Mouse (Mus musculus) CH12.LX (cell line): Measurements from ENCODE around the gene Metap1. TPM values are rescaled to one million over a fixed set of nuclear protein-coding genes. Genes with fewer than 3 reads are reported as not detected.

Source experiments
- DNase-seq: peaks from one replicate; pipeline ENCODE4 v3.0.0-alpha.2; 2013; ENCODE audit errors: extremely low read depth
- H3K27ac ChIP-seq: 2 replicates; pipeline ENCODE4 v1.5.1; 2012; ENCODE audit warnings: low read depth, mild to moderate bottlenecking, control low read depth, moderate library complexity; ENCODE audit not compliant: insufficient read depth
- H3K27me3 ChIP-seq: replicated peaks from 2 replicates; pipeline ENCODE3; 2012; ENCODE audit warnings: inconsistent platforms
- H3K36me3 ChIP-seq, 2 experiments: replicated peaks in 1 of 2; 2 replicates each; pipeline versions ENCODE3 to v1.6.1; 2012; ENCODE audit warnings: inconsistent platforms in 1 of 2, low read length in 1 of 2, mild to moderate bottlenecking in 1 of 2, mixed read lengths in 1 of 2, moderate library complexity in 1 of 2; ENCODE audit not compliant: control insufficient read depth in 1 of 2, insufficient read depth in 1 of 2
- H3K4me1 ChIP-seq, 2 experiments: 2 replicates each; pipeline ENCODE4 v1.6.1; 2012; ENCODE audit warnings: inconsistent platforms in 1 of 2, moderate library complexity in 1 of 2; ENCODE audit not compliant: insufficient read depth in 2 of 2, control insufficient read depth in 1 of 2
- H3K4me2 ChIP-seq: 2 replicates; pipeline ENCODE4 v1.6.1; 2012; ENCODE audit warnings: low read depth, mild to moderate bottlenecking, control low read depth; ENCODE audit not compliant: poor library complexity, insufficient read depth, severe bottlenecking
- H3K4me3 ChIP-seq, 3 experiments: fragments of 150-350 bp in 1 of 3; sonication (generic) in 1 of 3; replicated peaks in 1 of 3; 2 replicates each; pipeline versions ENCODE3 to v1.5.1; 2011 to 2012; ENCODE audit warnings: low read depth in 2 of 3, low read length in 2 of 3, mild to moderate bottlenecking in 2 of 3, moderate library complexity in 2 of 3, control low read depth in 1 of 3, improper control_type of control experiment in 1 of 3, inconsistent platforms in 1 of 3, mixed read lengths in 1 of 3; ENCODE audit not compliant: poor library complexity in 1 of 3
- H3K79me2 ChIP-seq: replicated peaks from 2 replicates; pipeline ENCODE4 v1.6.1; 2012; ENCODE audit warnings: mild to moderate bottlenecking, moderate library complexity; ENCODE audit not compliant: control insufficient read depth, poor library complexity, insufficient read depth, severe bottlenecking; ENCODE audit errors: extremely low read depth
- H3K9ac ChIP-seq: 2 replicates; pipeline ENCODE4 v1.6.1; 2012; ENCODE audit warnings: low read depth, mild to moderate bottlenecking, control low read depth, moderate library complexity; ENCODE audit not compliant: insufficient read depth
- H3K9me3 ChIP-seq: replicated peaks from 2 replicates; pipeline ENCODE3; 2012; ENCODE audit warnings: low read length, inconsistent platforms, mixed read lengths
- CHD1 ChIP-seq: IDR thresholded peaks from 2 replicates; pipeline ENCODE4 v1.6.1; 2012; ENCODE audit warnings: low read depth, low read length, improper control_type of control experiment, inconsistent platforms
- CTCF ChIP-seq, 2 experiments: IDR thresholded peaks in 1 of 2; conservative IDR thresholded peaks in 1 of 2; 2 replicates each; pipeline ENCODE4 v1.5.1; 2011 to 2012; ENCODE audit warnings: low read depth in 2 of 2, low read length in 2 of 2, improper control_type of control experiment in 1 of 2, inconsistent platforms in 1 of 2, mild to moderate bottlenecking in 1 of 2, moderate library complexity in 1 of 2
- E2F4 ChIP-seq: IDR thresholded peaks from 2 replicates; pipeline ENCODE4 v1.6.1; 2011; ENCODE audit warnings: low read depth, low read length, improper control_type of control experiment; ENCODE audit not compliant: insufficient replicate concordance
- ELF1 ChIP-seq: IDR thresholded peaks from 2 replicates; pipeline ENCODE4 v1.6.1; 2014; ENCODE audit warnings: low read depth, mild to moderate bottlenecking, inconsistent platforms, low read length, improper control_type of control experiment
- EP300 ChIP-seq: IDR thresholded peaks from 2 replicates; pipeline ENCODE4 v1.6.1; 2011; ENCODE audit warnings: low read length, improper control_type of control experiment
- HCFC1 ChIP-seq: IDR thresholded peaks from 2 replicates; pipeline ENCODE4 v1.6.1; 2012; ENCODE audit warnings: low read depth, mild to moderate bottlenecking, inconsistent platforms, low read length, improper control_type of control experiment
- JUN ChIP-seq: IDR thresholded peaks from 2 replicates; pipeline ENCODE4 v1.6.1; 2011; ENCODE audit warnings: low read depth, mild to moderate bottlenecking, low read length, improper control_type of control experiment, moderate library complexity; ENCODE audit not compliant: insufficient read depth
- JUND ChIP-seq: conservative IDR thresholded peaks from 2 replicates; pipeline ENCODE4 v1.6.1; 2011; ENCODE audit warnings: low read depth, low read length, improper control_type of control experiment
- KAT2A ChIP-seq: IDR thresholded peaks from 2 replicates; pipeline ENCODE4 v1.6.1; 2012; ENCODE audit warnings: low read length, improper control_type of control experiment, inconsistent platforms; ENCODE audit not compliant: insufficient replicate concordance
- MAFK ChIP-seq: IDR thresholded peaks from 2 replicates; pipeline ENCODE4 v1.6.1; 2011; ENCODE audit warnings: low read length, improper control_type of control experiment; ENCODE audit not compliant: insufficient replicate concordance
- MYC ChIP-seq: IDR thresholded peaks from 2 replicates; pipeline ENCODE4 v1.6.1; 2011; ENCODE audit warnings: low read depth, mild to moderate bottlenecking, improper control_type of control experiment, low read length
- NRF1 ChIP-seq: IDR thresholded peaks from 2 replicates; pipeline ENCODE4 v1.6.1; 2014; ENCODE audit warnings: low read depth, mild to moderate bottlenecking, inconsistent platforms, low read length, improper control_type of control experiment, moderate library complexity
- POLR2AphosphoS2 ChIP-seq: IDR thresholded peaks from 2 replicates; pipeline ENCODE4 v1.6.1; 2011; ENCODE audit warnings: low read depth, low read length, improper control_type of control experiment
- RAD21 ChIP-seq: IDR thresholded peaks from 2 replicates; pipeline ENCODE4 v1.6.1; 2011; ENCODE audit warnings: low read depth, mild to moderate bottlenecking, low read length, improper control_type of control experiment, moderate library complexity
- SMC3 ChIP-seq: IDR thresholded peaks from 2 replicates; pipeline ENCODE4 v1.6.1; 2011; ENCODE audit warnings: low read depth, low read length, improper control_type of control experiment
- TBP ChIP-seq: conservative IDR thresholded peaks from 2 replicates; pipeline ENCODE4 v1.6.1; 2011; ENCODE audit warnings: low read depth, low read length, improper control_type of control experiment
- TCF12 ChIP-seq: IDR thresholded peaks from 2 replicates; pipeline ENCODE4 v1.6.1; 2014; ENCODE audit warnings: low read depth, mild to moderate bottlenecking, inconsistent platforms, low read length, improper control_type of control experiment
- USF1 ChIP-seq: IDR thresholded peaks from 2 replicates; pipeline ENCODE4 v1.6.1; 2014; ENCODE audit warnings: low read depth, mild to moderate bottlenecking, inconsistent platforms, low read length, improper control_type of control experiment
- ZC3H11A ChIP-seq: IDR thresholded peaks from 2 replicates; pipeline ENCODE4 v1.6.1; 2012; ENCODE audit warnings: low read depth, mild to moderate bottlenecking, inconsistent platforms, low read length, improper control_type of control experiment
- ZKSCAN1 ChIP-seq: IDR thresholded peaks from 2 replicates; pipeline ENCODE4 v1.6.1; 2012; ENCODE audit warnings: low read depth, inconsistent platforms, low read length, improper control_type of control experiment, borderline replicate concordance
- ZMIZ1 ChIP-seq: IDR thresholded peaks from 2 replicates; pipeline ENCODE4 v1.6.1; 2012; ENCODE audit warnings: low read depth, mild to moderate bottlenecking, inconsistent platforms, low read length, improper control_type of control experiment
- ZNF384 ChIP-seq: IDR thresholded peaks from 2 replicates; pipeline ENCODE4 v1.6.1; 2012; ENCODE audit warnings: low read depth, low read length, improper control_type of control experiment, inconsistent platforms
- dilution Hi-C: fragments of 300-500 bp; cut with MboI; formaldehyde crosslinking; loops from 2 replicates; pipeline ENCODE4 v1.14.3; 2020; ENCODE audit warnings: low sequenced_read_pairs; ENCODE audit not compliant: extremely low pct_unique_long_range_greater_than_20kb, extremely low pct_ligation_motif_present
- in situ Hi-C: fragments of 300-500 bp; cut with MboI; formaldehyde crosslinking; loops from 3 replicates; pipeline ENCODE4 v1.14.3; 2019; ENCODE audit warnings: low sequenced_read_pairs, low pct_ligation_motif_present, low pct_unique_long_range_greater_than_20kb, mixed read lengths
- polyA plus RNA-seq: library from polyadenylated mRNA; unstranded; fragments of >175 nt; gene quantifications from 2 replicates; pipeline ENCODE4 v1.2.1, GENCODE M21; 2012; ENCODE audit warnings: low read depth; ENCODE audit not compliant: insufficient read length
- total RNA-seq, 2 experiments: library from RNA; depleted of rRNA; stranded (reverse); fragments of 300-350 nt in 1 of 2; fragments of >200 nt in 1 of 2; gene quantifications; 2 replicates each; pipeline ENCODE4 v1.2.3; 2012 to 2014

Gene Metap1
- total and polyA plus RNA-seq, 3 experiments = 77.9 to 163 (median 143) TPM

DNA sequence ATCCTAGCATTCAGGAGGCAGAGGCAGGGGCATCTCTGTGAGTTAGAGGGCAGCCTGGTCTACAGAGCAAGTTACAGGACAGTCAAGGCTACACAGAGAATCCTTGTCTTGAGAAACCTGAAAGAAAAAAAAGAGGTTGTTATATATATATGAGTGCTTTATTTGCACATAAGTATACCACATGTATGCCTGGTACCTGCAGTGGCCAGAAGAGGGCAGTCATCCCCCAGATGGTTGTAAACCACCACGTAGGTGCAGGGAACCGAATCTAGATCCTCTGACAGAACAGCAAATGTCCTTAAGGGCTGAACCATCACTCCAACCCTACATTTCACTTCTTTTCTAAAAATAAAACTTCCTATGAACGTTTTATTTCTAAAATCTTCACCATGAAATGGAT, 28.6 kb upstream of the Metap1 start (continued):
- no peak for TF ChIP-seq ZC3H11A
- peak; percentile 29; the same call in 1 of the 2 replicates for TF ChIP-seq JUND
- no peak for TF ChIP-seq NRF1
- no peak for TF ChIP-seq CHD1
- TF ChIP-seq MAFK = no peak
- no peak for TF ChIP-seq TCF12
- no peak for TF ChIP-seq JUN
- no peak for TF ChIP-seq TBP

DNA sequence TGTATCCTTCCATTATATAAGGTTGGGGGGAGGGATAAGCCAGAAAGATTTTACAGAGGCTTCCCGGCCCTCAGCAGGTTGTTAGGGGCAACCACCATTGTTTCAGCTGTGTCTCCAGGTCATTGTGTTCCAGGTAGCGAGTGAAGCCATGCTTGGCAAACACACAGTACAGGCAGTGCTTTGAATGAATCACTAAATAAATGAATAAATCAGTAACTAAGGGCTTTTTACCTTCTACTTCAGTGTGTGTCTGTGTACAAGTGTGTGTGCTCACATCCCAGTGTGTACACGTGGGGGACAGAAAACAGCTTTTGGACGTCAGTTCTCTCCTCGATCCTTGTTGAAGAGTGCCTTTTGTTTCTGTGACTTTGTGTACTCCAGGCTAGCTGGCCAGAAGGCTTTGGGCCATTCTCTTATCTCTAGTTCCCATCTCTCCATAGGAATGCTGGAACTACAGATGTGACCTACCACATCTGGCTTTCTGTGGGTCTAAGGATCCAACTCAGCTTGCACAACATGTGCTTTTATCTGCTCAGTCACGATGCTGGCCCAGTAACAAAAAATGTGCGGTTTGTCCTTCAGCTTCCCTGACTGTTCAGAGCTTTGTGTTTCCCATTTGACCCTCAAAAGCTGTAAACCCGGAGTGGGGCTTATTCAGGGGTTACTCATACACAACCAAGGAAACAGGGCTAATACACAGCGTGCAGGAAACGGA, 26.5 kb upstream of the Metap1 start:
- Histone ChIP-seq H3K4me1 (peaks cover 5 to 9% of the 10 kb centered on the region in 2 experiments; a peak in 3 of 4 replicates), H3K27ac (no peak overlapping the region), H3K9ac (no peak overlapping the region), H3K4me2 (no peak overlapping the region), H3K36me3 (no peaks in the 10 kb centered on the region), H3K79me2 (no peaks in the 10 kb centered on the region), H3K9me3 (no peaks in the 10 kb centered on the region), H3K27me3 (no peaks in the 10 kb centered on the region), H3K4me3 (no peak overlapping the region)
- DNase-seq = no peak
- TF ChIP-seq RAD21 (no peak), JUND (no peak), E2F4 (no peak), MYC (no peak), ZNF384 (no peak), CTCF (conservative IDR thresholded peaks at IDR 0.05 in 1 of 2, IDR thresholded peaks at IDR 0.05 in 1 of 2; ENCODE audit: low read depth in 2 of 2, low read length in 2 of 2) (no peak), USF1 (no peak), KAT2A (no peak), HCFC1 (no peak), SMC3 (no peak)
- in situ Hi-C loops (no loop called here), dilution Hi-C loops (no loop called here)

DNA sequence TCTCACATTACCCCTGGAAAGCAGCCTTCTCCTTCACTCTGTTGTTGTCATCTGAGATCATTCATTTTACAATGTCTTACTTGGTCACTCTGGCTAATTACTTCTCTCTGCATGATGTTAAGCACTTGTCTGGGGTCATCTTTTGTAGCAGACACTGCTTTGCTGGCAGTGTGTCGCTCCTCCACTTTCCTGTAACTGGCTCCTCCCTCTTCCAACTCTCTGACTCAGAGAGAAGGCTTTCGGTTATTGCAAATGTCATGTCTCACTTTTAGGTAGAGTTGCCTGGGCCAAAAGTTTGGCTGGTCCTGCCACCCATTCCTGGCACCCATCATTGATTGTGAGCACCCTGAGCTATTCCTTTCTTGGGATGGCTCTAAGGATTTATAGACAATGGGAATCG, 25.4 kb upstream of the Metap1 start:
- DNase-seq = no peak
- in situ Hi-C loops = no loop called here
- Histone ChIP-seq H3K9me3 (no peaks in the 10 kb centered on the region), H3K4me2 (peak overlapping the region; percentile 19; the same call in 1 of the 2 replicates), H3K27me3 (no peaks in the 10 kb centered on the region), H3K4me1 (peaks cover 5 to 9% of the 10 kb centered on the region in 2 experiments; a peak in 3 of 4 replicates), H3K9ac (no peak overlapping the region), H3K4me3 (no peak overlapping the region), H3K36me3 (no peaks in the 10 kb centered on the region), H3K27ac (no peak overlapping the region)
- TF ChIP-seq E2F4 (no peak), ZMIZ1 (no peak), JUN (no peak), MYC (no peak), POLR2AphosphoS2 (no peak), EP300 (no peak), ELF1 (no peak), USF1 (no peak), ZKSCAN1 (no peak), CHD1 (no peak)
- TF ChIP-seq, all 38 proteins: peak for 0
- no peaks in the 10 kb centered on the region for H3K79me2 ChIP-seq
- dilution Hi-C loops = no loop called here
